Mouse (Mus musculus) urinary bladder, adult 2 months (tissue): ENCODE data around the gene Pecam1. TPM values are rescaled to one million over a fixed set of nuclear protein-coding genes. Genes with fewer than 3 reads are reported as not detected.
"Not testable (repeated sequence)": the region's sequence is repeated elsewhere in the genome, so short reads cannot be mapped to it uniquely, and the experiment has no call there.

Source experiments
- DNase-seq: peaks from one replicate; pipeline ENCODE4 v3.0.0; 2022; ENCODE audit warnings: low spot score
- polyA plus RNA-seq: library from polyadenylated mRNA; depleted of rRNA; stranded (reverse); fragments of >200 nt; gene quantifications from 2 replicates; pipeline ENCODE4 v1.2.3, GENCODE M21; 2012; rRNA removed

Gene Pecam1
- 47.7 and 66.2 TPM in 2 replicates for polyA plus RNA-seq

DNA sequence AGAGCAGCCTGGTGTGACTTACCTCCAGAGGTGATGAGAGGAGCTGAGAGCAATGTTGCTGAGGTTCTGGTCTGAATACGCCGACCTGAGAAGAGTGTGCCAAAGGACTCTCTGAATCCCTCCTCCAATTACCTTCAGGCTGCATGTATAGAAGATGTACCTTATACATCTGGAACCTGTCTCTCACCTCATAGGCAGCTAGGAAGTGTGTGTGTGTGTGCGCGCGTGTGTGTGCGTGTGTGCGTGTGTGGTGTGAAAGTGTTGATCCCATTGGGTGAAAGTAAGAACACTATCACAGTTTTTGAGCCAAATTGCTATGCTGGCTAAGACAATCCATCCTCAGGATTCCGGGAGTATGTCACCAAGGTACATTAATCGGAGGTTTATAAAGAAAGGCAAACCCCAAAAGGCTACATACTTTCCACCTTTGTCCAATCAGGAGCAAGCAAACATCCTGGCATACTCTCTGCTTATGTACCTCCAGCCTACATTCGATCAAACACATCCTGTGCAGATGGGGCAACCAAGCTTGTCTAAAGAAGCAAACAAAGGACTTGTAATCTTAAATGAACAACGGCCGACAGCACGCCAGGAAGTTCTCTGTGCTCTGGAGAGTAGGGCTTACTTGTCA is at the start of gene Pecam1:
Gene Pecam1 (minus strand): TSS at position 508 of the 631 bp plus-strand sequence.
- no peak for DNase-seq

DNA sequence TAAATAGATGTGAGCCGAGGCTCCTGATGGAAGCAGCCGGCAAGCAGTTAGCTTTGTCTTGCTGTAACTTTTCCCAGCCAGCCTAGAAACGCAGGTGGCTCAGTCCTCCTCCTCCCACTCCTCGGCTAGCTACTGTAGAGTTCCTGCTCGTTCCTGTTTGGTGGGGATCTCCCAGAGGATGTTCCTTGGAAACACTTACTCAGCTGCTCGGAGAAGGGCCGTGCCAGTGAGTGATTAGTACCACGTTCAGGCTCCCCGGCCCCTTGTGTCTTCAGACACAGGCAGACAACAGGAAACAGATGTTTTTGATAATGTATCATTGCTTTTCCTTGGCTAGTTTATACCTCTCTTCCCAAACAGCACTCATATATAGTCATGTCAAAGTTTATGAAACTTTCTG is 45.3 kb upstream of the Pecam1 start:
- DNase-seq = no peak

DNA sequence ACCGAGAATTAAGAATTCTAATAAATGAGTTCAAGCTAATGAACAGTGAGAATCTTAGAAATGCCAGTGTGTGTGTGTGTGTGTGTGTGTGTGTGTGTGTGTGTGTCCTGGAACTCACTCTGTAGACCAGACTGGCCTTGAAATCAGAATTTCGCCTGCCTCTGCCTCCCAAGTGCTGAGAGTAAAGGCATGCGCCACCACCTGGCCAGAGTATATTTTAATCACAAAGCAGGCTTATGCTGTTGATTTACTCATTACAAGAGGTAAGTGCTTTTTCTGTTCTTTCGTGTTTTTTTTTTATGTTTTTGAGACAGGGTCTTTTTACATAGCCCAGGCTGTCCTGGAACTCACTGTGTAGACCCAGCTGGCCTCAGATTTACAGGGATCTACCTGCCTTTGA is 43.4 kb upstream of the Pecam1 start:
- DNase-seq = no peak

DNA sequence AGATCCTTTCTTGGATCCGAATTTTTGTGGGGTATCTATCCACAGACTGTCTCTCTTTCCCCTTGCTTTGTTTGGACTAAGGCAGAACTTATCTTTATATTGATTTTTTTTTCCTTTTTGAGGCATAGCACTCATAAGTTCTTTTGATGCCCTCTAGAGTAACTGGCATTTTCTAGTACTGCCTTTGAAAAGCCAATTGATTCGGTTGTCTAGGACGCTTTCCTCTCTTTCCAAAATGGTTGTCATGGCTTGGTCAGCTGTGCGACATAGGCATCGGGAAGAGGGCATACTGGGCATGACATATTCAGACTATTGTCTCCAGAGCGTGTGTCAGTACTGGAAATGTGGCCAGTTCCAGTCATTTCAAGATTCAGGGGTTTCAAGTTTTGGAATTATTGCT is 39.2 kb upstream of the Pecam1 start:
- DNase-seq = no peak

DNA sequence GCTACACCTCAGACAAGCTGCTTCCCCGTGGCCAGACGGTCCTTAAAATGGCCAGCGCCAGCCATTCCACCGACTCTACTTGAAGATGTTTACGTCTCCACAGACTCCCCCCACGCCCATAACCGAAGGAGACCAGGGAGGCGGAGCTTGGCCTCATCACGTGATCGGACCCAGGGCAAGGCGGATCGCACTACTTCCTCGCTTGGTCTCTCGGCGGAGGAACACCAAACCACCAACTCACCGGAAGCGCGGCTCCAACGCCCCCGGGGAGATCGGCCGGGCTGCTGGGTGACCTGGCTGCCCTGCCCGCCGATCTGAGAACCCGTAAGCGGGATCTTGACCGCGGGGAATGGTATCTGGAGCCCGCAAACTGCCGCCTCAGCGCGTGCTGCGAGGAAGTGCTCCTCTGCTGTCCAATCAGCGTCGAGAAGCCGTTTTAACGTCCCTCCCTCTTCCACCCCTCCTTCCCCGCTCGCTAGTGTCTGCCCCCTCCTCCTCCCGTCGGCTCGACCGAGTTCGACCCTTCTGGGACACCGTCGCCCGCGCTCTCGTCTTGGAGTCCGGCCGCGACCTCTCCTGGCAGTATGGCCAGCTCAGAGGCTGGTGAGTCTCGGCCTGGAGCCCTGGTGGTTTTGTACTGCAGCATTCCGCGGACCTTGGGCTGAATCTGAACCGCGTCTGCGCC is 38.5 kb upstream of the Pecam1 start, which contains the start of the genes Ddx5 and Cep95:
Gene Ddx5 (minus strand): TSS at position 411 of the 685 bp plus-strand sequence.
Gene Cep95 (plus strand): TSS at position 478 of the 685 bp plus-strand sequence.
- peak; percentile 97 for DNase-seq

DNA sequence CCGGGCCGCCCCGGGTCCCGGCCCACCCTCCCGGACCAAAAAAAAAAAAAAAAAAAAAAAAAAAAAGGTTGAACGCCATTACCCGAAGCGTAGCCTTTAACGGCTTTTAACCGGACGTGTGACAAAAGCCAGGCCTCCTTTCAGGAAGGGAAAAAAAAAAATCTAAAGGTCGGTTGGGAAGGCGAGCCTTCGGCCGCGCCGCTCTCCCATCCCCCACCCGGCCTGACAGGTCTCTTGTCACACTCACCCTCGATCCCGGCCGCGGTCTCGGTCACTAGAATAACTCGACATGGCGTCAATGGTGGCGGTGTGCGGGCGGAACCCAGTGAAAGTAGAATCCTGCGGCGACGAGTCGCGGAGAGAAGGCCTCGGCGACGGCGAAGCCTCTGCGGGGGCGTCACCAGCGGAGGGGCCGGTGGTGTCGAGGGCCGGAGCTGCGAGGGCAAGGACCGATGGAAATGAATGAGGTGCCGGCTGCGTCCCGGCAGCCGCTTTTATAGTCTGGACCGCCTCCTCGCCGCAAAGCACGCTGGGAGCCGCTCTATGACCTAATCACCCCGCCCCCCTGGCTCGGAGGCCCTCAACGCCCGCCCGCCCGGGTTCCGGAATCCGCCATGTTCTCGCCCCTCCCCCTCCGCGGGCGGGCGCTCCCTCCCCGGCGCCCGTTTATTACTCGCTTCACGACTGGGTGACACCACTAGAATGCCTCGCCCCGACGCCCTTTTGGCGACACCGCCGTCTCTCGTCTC is 37.8 kb upstream of the Pecam1 start:
- DNase-seq = peak; percentile 100

DNA sequence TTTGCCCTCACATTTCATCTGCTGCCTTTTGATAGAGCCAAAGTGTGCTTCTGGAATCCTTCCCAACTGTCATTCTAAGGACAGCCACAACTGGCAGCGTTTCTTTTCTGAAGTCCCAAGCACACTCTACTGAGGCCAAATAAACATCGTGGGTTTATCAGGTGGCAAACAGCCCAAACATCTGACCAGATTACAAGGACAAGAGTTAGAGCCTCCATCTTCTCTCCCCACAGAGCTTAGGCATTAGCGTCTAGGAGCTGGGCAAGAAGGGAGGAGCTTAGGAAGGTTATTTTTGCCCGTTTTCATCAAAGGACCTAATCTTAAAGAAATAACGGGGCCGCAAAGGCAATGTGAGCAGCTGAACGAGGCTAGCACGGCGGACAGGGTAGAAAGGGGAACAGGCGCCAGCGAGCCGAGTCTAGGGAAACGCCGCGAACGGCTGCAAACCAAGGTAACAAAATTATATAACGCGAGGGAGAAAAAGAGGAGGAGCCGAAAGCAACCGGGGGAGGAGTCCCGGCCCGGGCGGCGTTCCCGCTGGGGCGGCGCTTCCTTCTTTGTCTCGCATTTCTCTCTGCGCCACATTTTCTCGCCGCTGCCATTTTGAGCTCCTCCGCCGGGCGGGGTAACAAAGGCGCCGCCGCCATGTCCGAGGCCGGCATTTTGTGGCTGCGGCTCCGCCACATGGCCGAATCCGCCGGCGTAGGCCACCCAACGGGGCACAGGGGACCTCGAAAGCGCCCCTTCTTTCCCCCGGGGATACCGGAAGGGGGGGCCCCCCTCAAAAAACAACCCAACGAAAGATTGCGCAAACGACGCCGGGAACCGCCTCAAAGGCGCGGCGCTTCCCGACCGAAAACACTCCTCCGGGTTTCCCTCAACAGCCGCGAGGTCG is 37.0 kb upstream of the Pecam1 start:
- DNase-seq = peak; percentile 83

DNA sequence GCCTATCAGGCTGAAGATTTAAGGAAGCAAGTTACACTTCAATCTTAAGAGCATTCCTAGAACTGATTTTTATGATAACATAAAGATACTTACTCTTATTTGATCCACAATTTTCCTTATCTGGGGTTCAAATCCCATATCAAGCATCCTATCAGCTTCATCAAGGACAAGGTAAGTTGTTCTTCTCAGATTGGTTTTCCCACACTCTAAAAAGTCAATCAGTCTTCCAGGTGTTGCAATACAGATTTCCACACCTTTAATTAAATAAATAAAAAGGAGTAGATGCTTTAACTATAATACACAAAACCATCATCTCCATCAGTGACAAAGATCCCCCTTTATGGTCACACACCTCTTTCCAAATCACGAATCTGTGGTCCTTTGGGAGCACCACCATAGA is 34.6 kb upstream of the Pecam1 start:
- no peak for DNase-seq

DNA sequence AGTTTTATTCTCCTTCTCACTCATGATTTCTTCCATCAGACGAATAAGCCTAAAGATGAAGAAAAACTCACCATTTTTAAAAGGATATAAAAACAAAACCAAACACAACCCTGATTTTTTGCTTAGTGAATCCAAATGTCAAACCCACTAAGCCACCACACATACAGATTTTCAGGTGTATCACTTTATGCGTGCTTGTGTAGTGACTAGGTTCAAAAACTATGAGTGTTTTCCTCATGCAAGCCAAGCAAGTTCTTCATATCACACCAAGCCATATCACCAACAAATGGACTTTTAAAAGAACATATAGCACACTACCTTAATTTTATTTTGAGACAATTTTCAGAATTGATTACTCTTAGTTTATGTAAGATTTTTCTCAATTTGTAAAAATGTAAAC is 34.0 kb upstream of the Pecam1 start:
- no peak for DNase-seq

DNA sequence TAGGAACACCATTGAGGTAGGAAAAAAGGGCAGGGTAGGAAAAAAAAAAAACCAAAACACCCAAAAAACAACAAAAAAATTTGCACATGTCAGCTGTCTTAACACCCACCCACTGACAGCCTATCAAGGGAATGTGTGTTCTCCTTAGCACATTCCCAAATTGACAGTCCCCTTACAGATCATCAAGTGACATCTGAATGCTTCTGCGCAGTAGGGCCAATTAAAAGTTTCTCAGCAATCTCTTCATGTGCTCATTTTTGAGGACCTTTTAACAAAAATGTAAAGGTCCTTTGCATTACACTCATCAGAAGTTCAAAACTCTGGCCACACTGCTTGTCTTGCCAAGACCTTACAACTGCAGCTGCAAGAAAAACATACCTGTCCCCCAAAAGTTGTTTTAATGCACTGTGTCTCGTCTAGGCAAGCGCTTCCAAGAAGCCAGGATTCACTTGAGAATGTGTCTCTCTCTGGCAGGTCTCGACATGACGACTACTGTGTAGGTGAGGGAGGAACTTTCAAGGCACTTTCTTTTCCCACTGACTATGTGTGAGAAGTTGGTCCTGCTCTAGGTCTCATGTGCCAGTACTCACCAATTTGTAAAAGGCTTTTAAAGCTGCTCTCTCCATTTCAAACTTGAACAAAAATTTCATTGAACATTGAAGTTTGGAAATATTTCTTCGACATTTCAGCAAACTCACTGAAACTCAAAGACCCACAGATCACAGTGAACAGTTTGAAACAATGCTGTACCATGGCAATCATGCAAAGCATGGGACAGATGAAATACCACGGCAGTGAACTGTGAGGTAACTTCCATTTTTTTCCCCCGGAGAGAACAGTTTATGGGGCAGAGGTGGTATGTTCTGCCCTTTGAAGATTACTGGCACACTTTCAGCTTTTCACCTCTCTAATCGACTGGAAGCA is 32.7 kb upstream of the Pecam1 start:
- DNase-seq = no peak

DNA sequence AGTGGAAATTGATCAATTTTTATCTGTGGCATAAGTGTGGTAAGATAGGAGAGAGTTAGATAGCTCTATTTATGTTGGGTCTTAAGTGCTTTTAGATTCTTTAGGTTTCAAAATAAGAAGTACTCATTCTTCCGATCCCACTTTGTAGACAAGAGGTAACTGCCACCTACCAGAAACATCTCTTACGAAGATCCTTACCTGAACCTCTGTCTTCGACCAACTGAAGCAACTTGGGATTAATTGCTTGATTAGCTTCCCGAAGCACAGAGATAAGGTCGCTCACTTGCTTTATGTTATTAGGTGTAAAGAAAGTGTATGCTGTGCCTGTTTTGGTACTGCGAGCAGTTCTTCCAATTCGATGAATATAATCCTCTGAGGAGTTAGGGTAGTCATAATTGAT is 31.8 kb upstream of the Pecam1 start:
- not testable (repeated sequence) for DNase-seq

DNA sequence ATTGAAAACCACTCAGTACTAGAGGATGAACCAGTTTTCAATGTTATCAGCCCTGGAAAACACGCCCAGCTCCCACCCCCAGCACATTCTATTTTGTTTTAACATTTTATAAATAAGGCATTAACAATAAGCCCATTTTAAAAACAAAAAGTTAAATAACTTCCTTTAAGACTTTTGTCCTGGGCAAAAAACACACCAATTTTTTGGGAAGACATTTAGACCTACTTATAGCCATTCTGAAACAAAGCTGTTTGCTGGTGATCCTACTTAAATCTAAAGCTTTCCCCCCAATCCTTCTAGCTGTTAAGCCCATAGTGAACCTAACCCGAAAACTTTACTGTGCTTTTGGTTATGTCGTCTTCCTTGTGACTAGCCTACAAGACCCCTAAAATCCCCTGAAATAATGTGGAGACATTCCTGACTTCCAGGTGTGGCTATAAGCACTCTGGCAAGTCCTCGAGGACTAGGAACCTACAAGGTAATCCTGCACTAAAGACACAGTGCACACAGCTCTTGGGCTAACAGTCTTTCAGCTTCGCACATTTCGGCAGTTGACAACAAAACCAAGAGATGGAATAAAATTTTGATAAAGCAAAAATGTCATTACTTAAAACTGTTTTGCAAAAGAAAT is 30.3 kb upstream of the Pecam1 start:
- no peak for DNase-seq

DNA sequence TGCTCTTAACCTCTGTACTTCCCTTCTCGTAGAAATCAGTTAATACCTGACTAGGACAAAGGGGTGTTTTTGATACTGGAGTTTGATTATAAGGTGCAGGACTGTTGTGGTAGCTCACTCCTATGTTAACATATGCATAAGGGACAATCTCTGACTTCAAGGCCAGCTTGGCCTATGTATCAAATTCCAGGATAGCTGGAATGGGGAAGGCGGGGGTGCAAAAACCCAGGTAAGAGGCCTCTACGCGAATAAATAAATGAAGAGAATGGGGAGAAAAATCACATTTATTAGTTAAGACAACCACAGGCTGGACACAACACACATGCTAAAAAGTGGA is 29.6 kb upstream of the Pecam1 start:
- DNase-seq = no peak

DNA sequence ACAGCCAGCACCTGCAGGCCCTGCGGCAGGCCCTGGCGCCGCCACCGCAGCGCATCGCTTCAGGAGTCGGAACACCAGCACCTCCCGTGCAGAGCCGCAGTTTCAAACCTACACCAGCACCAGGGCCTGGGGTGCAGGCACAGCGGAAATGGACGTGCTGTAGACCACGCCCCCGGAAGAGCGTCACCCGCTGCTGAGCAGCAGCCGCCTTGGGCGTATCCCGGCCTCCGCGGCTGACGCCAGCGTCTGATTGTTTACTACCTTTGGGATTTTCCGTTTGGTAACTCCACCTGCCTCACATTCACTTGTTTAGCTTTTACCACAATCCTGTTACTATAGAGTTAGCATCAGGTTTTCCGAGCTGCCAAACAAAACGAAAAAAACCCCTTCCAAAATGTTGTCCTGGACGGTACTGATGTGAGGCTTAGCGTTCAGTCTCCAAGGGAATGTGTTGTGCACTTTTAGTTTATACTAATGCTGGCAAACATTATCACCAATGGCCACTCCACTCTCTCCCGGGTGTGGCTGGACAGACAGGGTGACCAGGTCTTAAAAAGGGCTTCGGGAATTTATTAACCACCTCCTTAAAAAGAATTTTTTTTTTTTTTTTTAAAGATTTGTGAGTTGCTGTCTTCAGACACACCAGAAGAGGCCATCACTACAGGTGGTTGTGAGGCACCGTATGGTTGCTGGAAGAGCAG is 29.1 kb upstream of the Pecam1 start, which contains the start of gene Polg2:
Gene Polg2 (minus strand): TSS at position 150 of the 701 bp plus-strand sequence.
- DNase-seq = peak; percentile 89

DNA sequence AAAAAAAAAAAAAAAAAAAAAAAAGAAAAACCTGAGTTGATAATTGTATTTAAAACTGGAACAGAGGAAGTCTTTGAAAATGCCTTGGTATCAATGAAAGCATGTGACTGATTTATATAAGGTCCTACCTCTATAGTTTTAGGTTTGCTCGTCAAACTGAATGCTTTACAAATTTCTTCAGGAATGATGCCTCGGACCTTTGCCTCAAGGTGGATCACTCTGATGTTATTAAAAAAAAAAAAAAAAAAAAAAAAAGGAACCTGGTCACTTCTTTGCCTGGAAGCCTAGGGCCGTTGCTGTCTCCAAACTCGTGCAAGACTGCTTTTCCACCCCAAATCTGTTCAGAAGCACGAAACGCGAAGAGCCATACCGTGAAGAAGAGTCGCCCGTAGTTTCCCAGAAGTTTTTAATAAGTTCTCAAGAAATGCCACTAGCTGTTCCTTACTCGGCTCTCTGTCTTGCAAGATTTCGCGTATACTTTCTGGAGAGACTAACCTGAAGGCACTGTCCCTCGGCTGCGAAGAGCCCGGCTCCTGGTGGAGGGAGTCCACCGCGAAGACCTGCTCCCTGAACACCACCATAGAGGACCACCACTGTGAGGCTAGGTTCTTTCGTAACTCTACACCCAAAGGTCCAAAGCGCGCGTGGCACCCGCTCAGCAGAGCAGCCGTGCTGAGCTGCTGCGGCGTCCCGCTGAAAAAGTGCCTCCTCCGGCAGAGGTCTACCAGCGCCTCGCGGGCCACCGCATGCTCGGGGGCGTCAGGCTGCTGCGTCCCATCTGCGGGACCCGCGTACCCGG is 28.4 kb upstream of the Pecam1 start:
- no peak for DNase-seq

DNA sequence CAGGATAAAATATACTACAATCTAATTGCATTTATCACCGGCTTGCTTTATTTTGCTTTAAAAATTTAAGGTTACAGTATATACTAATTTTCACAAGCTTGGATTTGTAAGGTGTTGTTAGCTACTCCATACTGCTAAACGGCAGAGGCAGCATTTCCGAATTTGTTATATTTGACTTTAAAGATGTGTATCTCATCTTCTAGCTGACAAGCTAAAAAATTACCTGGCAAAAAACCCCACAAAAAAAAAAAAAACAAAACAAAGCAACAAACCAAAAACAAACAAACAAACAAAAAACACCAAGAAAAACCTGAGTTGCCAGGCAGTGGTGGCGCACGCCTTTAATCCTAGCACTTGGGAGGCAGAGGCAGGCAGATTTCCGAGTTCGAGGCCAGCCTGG is 27.7 kb upstream of the Pecam1 start:
- DNase-seq = no peak

DNA sequence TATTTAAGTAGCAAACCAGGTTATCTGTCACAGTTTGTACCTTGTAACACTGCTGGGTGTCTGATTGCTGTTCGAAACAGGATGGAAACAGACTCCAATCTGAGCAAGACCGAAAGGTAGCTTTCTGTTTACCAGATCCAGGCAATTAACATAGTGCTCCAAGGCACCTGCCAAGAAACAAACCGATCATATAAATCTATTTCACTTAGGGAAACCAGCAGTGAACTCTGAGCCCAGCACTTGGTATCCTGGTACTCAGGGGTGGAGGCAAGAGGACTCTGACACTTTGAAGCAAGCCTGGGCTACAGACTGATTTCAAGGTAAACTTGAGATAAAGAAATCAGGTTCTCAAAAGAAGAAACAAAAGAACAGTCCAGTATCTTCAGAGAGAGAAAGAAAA is 27.0 kb upstream of the Pecam1 start:
- DNase-seq = no peak

DNA sequence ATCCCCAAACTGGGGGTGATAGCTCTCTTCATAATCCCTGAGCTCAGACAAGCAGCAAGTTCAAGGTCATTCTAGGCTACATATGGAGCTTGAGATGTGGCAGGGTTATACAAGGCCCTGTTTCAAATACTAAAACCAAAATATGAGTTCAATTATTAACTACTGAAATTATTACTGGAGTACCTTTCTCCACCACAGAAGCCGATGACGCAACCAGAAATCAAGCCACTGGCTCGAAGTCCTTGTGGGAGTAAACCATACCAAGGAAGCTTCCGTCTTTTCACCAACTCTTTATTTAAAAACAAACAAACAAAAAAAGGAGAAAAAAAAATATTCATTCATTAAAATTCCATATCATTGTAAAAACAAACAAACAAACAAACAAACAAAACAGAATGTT is 26.5 kb upstream of the Pecam1 start:
- no peak for DNase-seq

DNA sequence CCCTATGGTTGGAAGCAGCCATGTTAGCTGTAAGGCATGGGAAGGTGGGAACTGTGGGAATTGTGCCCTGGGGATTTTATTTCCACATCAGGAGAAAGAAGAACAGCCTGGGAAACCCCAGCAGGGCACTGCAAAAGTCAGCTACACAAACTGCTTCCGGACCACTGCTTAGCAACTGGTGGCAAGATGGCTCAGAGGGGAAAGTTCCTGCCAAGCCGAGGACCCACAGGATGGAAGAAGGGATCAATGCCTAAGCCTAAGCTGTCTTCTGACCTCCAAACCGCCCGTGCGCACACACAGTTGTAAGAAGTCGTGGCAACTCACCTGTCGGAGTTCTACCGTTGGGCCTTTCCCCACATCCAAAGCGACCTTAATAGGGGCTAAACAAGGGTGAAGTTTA is 22.6 kb upstream of the Pecam1 start:
- no peak for DNase-seq
